Mouse (Mus musculus) kidney, postnatal 0 days (tissue): ENCODE results near the gene Tmem92. TPM values are rescaled to one million over a fixed set of nuclear protein-coding genes. Genes with fewer than 3 reads are reported as not detected.
A peak's percentile ranks its signal among the peaks of the same experiment; 100 is the strongest.

Experiments used
- ATAC-seq: fragments of 200-750 bp; cut with Nextera tagmentation; replicated peaks from 2 replicates; pipeline ENCODE4 v1.8.0; 2017; ENCODE audit warnings: low read depth, moderate number of reproducible peaks, moderate TSS enrichment, moderate library complexity; ENCODE audit not compliant: low FRiP score
- DNase-seq: peaks from one replicate; pipeline ENCODE4 v3.0.0-alpha.2; 2016; ENCODE audit warnings: low spot score
- H3K27ac ChIP-seq: fragments of 300-500 bp; sonication (generic); 2 replicates; pipeline ENCODE4 v1.5.1; 2014; ENCODE audit warnings: mild to moderate bottlenecking
- H3K27me3 ChIP-seq: fragments of 300-500 bp; sonication (generic); 2 replicates; pipeline ENCODE4 v1.6.1; 2014; ENCODE audit warnings: low read length, mixed read lengths; ENCODE audit not compliant: insufficient read depth
- H3K36me3 ChIP-seq: fragments of 300-500 bp; sonication (generic); 2 replicates; pipeline ENCODE4 v1.6.1; 2014; ENCODE audit warnings: low read length, mixed read lengths; ENCODE audit not compliant: insufficient read depth
- H3K4me1 ChIP-seq: fragments of 300-500 bp; sonication (generic); replicated peaks from 2 replicates; pipeline ENCODE4 v1.6.1; 2014; ENCODE audit warnings: antibody characterized with exemption, low read length, mixed read lengths; ENCODE audit not compliant: insufficient read depth
- H3K4me2 ChIP-seq: fragments of 300-500 bp; sonication (generic); 2 replicates; pipeline ENCODE4 v1.6.1; 2014; ENCODE audit warnings: mild to moderate bottlenecking, low read length, moderate library complexity, mixed read lengths
- H3K4me3 ChIP-seq: fragments of 300-500 bp; sonication (generic); replicated peaks from 2 replicates; pipeline ENCODE4 v1.5.1; 2014; ENCODE audit warnings: low read depth, low read length
- H3K9ac ChIP-seq: fragments of 300-500 bp; sonication (generic); 2 replicates; pipeline ENCODE4 v1.6.1; 2014; ENCODE audit warnings: low read depth, low read length
- H3K9me3 ChIP-seq: fragments of 300-500 bp; sonication (generic); replicated peaks from 2 replicates; pipeline ENCODE4 v1.6.1; 2016; ENCODE audit warnings: low read length, inconsistent platforms, mixed read lengths
- CTCF ChIP-seq: IDR thresholded peaks from 2 replicates; pipeline ENCODE4 v1.5.1; 2016; ENCODE audit warnings: antibody characterized with exemption, low read depth, mild to moderate bottlenecking, moderate library complexity
- WGBS: fragments of 180-500 bp; shearing (Covaris S2); extraction: QIAGEN DNeasy Blood & Tissue Kit; methylation state at CpG from one replicate; pipeline ENCODE4 v1.1.7; 2014; 5-methylcytosine and 5-hydroxymethylcytosine counted together
- polyA plus RNA-seq: library from polyadenylated mRNA; unstranded; fragments of >200 nt; fragmentation: Nextera tagmentation; extraction: Ambion mirVana; gene quantifications from 2 replicates; pipeline ENCODE4 v1.2.1, GENCODE M21; 2015

The Tmem92 gene
- polyA plus RNA-seq, 1 experiment from 2014 or later = not detected

DNA sequence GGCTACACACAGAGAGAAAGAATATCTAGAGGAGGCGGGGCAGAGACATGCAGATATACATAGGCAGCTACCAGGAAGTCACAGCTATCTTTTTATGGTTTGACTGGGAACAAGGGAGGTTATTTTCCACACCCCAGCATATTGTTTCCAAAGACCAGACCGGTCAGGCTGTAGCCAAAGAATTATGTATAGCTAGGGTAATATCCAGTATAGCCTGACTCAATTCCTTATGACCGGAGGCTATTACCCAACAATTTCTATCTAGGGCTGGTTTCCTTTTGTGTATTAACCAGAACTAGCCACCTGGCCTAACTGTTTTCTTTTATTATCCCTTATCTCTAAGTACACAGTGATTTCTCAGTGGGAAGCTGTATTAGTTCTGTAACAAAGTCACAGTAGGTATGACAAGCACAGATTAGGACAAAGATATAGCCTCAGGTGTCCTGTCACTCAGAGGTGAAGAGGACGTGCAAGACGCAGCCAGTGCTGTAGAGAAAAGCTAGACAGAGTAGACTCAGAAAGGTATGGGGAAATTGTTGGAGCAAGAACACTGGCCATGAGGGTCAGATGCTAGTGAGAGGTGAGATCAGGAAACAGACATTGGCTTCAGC, 7.5 kb downstream of the Tmem92 start:
- no peak overlapping the region for H3K4me3 ChIP-seq
- no peak for TF ChIP-seq CTCF
- ATAC-seq = no peak
- no peaks in the 10 kb centered on the region for H3K4me1 ChIP-seq
- H3K27ac ChIP-seq = no peak overlapping the region
- no peak overlapping the region for H3K4me2 ChIP-seq
- H3K36me3 ChIP-seq = no peaks in the 10 kb centered on the region
- no peaks in the 10 kb centered on the region for H3K27me3 ChIP-seq
- WGBS = 93% methylated on average over 5 of the region's 5 CpGs
- H3K9me3 ChIP-seq = no peaks in the 10 kb centered on the region
- H3K9ac ChIP-seq = no peak overlapping the region
- DNase-seq = no peak

DNA sequence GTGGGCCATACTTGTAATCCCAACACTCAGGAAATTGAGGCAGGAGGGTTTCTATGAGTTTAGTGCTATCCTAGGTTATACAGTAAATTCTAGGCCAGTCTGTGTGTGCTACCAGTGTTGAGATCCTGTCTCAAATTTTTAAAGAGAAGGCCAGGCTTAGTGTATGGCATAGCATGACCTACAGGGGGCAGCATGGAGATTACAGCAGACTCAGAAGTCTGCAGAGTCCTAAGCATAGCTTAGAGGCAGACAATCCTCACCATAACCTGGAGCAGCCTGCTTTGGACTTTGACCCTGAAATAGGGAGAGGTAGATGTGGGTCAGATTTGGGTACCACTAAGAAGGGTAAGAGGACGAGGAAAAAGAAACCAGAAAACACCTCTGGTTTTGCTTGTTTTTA, 8.7 kb downstream of the Tmem92 start:
- Histone ChIP-seq H3K4me3 (no peak overlapping the region), H3K4me2 (no peak overlapping the region), H3K36me3 (no peaks in the 10 kb centered on the region), H3K9ac (no peak overlapping the region), H3K9me3 (no peaks in the 10 kb centered on the region), H3K27ac (no peak overlapping the region), H3K27me3 (no peaks in the 10 kb centered on the region), H3K4me1 (no peaks in the 10 kb centered on the region)
- ATAC-seq (no peak), DNase-seq (no peak)
- WGBS = 94% methylated on average over 1 of the region's 1 CpGs
- peak; percentile 43; the same call in 1 of the 2 replicates for TF ChIP-seq CTCF

DNA sequence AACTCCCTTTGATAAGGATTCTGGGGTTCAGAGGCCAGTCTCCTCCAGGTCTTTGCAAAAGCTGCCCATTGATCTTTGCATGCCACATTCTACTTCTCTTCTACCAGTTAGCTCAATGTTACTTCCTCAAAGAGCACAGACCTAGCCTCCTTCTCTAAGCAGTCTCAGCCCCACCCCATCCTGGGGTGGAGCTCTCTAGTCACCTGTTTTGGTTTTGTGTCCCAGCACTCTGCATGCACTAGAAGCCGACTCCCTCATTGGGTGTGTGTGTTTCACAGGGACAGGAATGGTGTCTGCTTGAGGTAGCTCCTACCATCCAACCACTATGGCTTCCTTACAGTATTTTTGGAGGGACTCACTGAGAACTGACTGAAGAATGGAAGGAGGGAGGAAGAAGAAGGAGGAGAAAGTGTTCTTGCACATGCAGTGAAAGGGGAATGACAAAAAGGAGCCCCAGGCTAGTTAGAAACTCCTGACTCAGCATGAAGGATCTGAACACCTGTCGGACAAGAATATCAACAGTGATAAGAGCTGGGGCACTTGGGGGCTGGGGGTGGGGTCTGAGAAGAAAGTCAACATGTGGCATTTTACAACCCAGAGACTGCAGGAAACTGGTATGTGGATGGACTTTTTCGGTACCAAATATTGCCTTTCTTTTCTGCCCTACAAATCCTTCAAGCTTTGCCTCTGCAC, 10.0 kb downstream of the Tmem92 start:
- no peaks in the 10 kb centered on the region for H3K9me3 ChIP-seq
- ATAC-seq (no peak), DNase-seq (no peak)
- H3K9ac ChIP-seq = no peak overlapping the region
- no peaks in the 10 kb centered on the region for H3K4me1 ChIP-seq
- no peak for TF ChIP-seq CTCF
- no peak overlapping the region for H3K4me2 ChIP-seq
- 75% methylated on average over 3 of the region's 3 CpGs for WGBS
- H3K4me3 ChIP-seq = no peak overlapping the region
- H3K27me3 ChIP-seq = no peaks in the 10 kb centered on the region
- H3K27ac ChIP-seq = no peak overlapping the region
- H3K36me3 ChIP-seq = no peaks in the 10 kb centered on the region

DNA sequence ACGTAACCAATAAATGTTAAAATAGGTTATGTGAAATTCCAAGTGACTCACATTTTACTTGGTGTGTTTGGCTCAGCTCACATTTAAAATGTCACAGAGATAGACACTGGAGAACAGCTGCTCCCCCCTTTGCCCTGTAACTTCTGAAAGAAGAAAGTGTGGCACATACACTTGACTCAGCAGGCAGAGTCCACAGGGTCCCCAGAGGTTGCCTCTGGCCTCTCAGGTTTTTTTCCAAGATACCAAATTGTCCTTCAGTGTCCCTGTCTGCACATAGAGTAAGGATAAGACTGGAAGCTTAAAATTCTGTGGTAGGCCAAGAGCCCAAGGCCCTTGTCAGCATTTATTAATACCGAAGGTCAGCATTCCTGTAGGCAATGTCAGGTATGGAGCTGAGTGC, 15.3 kb downstream of the Tmem92 start:
- H3K4me2 ChIP-seq = no peak overlapping the region
- H3K27ac ChIP-seq = no peak overlapping the region
- no peak for ATAC-seq
- H3K9me3 ChIP-seq = no peaks in the 10 kb centered on the region
- H3K27me3 ChIP-seq = no peaks in the 10 kb centered on the region
- DNase-seq = no peak
- H3K9ac ChIP-seq = no peak overlapping the region
- H3K4me1 ChIP-seq = no peaks in the 10 kb centered on the region
- H3K4me3 ChIP-seq = no peak overlapping the region
- TF ChIP-seq CTCF = no peak
- no peaks in the 10 kb centered on the region for H3K36me3 ChIP-seq
- 95% methylated on average over 2 of the region's 2 CpGs for WGBS

DNA sequence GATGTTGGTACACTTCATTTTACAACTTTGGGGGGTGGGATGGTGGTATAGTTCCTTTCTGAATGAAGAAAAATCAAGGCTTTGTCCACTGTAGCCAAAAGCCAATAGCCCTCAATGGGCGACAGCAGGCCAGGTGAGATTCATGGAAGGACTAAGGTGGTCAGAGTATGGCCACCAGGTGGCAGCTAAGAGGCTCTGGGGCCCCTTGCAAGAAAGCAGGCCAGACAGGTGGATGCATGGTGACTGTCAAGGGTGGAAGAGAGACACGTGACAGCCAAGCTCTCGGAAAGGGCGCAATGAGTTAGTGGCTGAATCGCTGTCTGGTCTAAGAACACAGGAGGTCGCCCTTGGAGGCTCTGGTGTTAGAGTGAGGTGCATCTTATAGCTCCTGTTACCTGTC, 19.7 kb downstream of the Tmem92 start:
- no peaks in the 10 kb centered on the region for H3K27me3 ChIP-seq
- H3K4me3 ChIP-seq = no peak overlapping the region
- H3K27ac ChIP-seq = no peak overlapping the region
- DNase-seq (no peak), ATAC-seq (no peak)
- H3K9me3 ChIP-seq = no peaks in the 10 kb centered on the region
- H3K4me1 ChIP-seq = no peaks in the 10 kb centered on the region
- peak; percentile 48 for TF ChIP-seq CTCF
- no peak overlapping the region for H3K9ac ChIP-seq
- no peaks in the 10 kb centered on the region for H3K36me3 ChIP-seq
- WGBS = 27% methylated on average over 6 of the region's 6 CpGs
- H3K4me2 ChIP-seq = no peak overlapping the region

DNA sequence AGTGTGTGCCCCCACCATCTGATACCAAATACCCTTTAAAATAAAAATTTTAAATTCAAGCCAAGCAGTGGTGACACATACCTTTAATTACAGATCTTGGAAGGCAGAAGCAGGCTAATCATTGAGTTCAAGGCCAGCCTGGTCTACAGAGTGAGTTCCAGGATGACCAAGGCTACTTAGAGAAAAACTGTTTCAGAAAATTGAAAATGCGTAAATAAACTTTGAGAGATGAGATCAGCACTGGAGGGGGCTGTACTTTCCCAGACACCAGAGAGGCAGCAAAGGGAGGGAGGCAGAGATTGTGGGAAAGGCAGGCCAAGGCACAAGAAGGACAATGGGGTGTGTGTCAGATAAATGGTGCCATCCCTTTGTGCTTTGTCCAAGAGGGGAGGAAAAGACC, 20.2 kb downstream of the Tmem92 start:
- H3K9ac ChIP-seq = no peak overlapping the region
- no peaks in the 10 kb centered on the region for H3K4me1 ChIP-seq
- H3K4me2 ChIP-seq = no peak overlapping the region
- no peak for ATAC-seq
- no peaks in the 10 kb centered on the region for H3K9me3 ChIP-seq
- H3K27ac ChIP-seq = no peak overlapping the region
- 92% methylated on average over 1 of the region's 1 CpGs for WGBS
- H3K36me3 ChIP-seq = no peaks in the 10 kb centered on the region
- no peak for TF ChIP-seq CTCF
- no peaks in the 10 kb centered on the region for H3K27me3 ChIP-seq
- H3K4me3 ChIP-seq = no peak overlapping the region
- DNase-seq = no peak
